Mouse (Mus musculus): ENCODE results near the gene P2ry12.

The P2ry12 gene

GRCm38 (mm10) chr3:59262704-59263103 is at the start of gene P2ry12:
TSS of gene P2ry12 (minus strand) at chr3:59262871.
- ATAC-seq (ENCODE audit: insufficient number of reproducible peaks, low FRiP score, low TSS enrichment) = no peak

DNA sequence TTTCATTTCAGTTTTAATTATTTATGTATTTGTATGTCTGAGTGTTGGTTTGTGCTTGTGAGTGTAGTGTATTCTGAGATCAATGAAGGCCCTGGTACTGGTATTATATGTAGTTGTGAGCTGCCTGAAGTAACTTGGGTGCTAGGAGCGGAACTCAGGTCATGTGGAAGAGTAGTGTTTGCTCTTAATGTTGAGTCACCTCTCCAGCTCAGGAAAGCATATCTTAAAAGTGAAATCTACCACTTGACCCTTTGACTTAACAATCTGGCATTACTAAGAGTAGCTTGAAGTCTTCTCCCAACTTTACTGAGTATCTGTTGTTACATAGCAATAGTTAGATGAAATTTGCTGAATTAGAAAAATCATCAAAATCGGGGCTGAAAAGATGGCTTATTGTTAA is 42.8 kb upstream of the P2ry12 start:
- no peak for ATAC-seq (ENCODE audit: insufficient number of reproducible peaks, low FRiP score, low TSS enrichment)

- ATAC-seq (ENCODE audit: insufficient number of reproducible peaks, low FRiP score, low TSS enrichment) = no peak
Measured at GRCm38 (mm10) chr3:59304944-59305343, 42.3 kb upstream of the P2ry12 start.

DNA sequence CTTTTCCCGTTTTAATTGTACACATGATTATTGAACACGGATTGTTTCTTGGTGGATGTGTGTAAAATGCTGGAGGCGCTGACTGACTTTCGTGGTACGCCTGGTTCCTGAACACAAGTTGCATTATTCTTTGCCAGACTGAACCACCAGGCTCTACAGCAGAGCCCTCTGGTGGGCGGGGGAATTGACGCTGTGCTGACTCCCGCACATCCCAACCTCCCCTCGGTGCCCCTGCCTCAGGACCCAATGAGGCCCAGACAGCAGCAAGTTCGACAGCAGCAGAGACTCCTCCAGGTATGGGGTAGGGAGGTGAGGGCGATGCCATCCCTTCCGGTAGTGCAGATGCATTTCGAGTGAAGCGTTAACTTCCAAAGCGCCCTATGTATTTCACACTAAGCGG is 35.0 kb upstream of the P2ry12 start:
- peak; percentile 36; the same call in 1 of the 2 replicates for ATAC-seq (ENCODE audit: insufficient number of reproducible peaks, low FRiP score, low TSS enrichment)

DNA sequence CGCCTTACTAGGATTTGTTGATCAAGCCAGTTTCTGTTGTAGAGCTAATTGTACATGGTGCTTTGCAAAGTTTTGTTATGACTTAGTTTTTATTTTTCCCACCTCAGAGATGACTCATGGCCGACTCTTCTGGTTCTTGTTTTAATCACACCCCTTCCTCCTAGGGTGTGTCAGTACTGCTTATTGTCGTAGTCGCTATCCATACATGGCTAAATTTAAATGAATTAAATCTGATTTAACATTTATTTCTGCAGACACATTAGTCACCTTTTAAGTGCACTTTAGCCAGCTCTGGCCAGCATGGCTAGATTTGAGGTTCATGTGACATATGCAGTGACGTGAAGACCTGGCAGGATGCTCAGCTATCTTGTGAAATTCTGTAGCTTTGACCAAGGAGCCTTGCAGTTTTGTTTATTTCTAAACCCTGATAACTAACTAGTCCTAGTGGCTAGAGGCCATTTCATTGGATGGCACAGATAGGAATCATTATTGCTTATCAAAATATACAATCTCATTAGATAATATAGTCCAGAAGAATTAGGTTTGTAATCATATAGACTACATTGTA is 34.0 kb upstream of the P2ry12 start:
- ATAC-seq (ENCODE audit: insufficient number of reproducible peaks, low FRiP score, low TSS enrichment) = no peak

- no peak for ATAC-seq (ENCODE audit: insufficient number of reproducible peaks, low FRiP score, low TSS enrichment)
Measured at GRCm38 (mm10) chr3:59295699-59296562, 33.3 kb upstream of the P2ry12 start.

GRCm38 (mm10) chr3:59293437-59294199 is 30.9 kb upstream of the P2ry12 start:
- no peak for ATAC-seq (ENCODE audit: insufficient number of reproducible peaks, low FRiP score, low TSS enrichment)

GRCm38 (mm10) chr3:59290551-59290950 is 27.9 kb upstream of the P2ry12 start:
- ATAC-seq (ENCODE audit: insufficient number of reproducible peaks, low FRiP score, low TSS enrichment) = no peak

- no peak for ATAC-seq (ENCODE audit: insufficient number of reproducible peaks, low FRiP score, low TSS enrichment)
Measured at GRCm38 (mm10) chr3:59278620-59279019, 15.9 kb upstream of the P2ry12 start.

DNA sequence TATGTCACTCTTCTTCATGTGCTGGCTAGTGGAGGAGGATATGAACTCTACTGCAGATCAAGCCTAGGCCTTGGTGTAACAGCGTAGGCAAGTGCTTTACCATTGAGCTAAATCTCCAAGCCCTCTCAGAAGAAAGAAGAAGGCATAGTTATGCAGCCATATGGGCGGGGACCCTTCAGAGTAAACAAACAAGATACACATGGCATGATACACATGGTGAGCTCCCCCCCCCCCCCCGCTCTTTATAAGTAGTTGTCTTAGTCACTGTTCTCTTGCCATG is 15.5 kb upstream of the P2ry12 start:
- no peak for ATAC-seq (ENCODE audit: insufficient number of reproducible peaks, low FRiP score, low TSS enrichment)

DNA sequence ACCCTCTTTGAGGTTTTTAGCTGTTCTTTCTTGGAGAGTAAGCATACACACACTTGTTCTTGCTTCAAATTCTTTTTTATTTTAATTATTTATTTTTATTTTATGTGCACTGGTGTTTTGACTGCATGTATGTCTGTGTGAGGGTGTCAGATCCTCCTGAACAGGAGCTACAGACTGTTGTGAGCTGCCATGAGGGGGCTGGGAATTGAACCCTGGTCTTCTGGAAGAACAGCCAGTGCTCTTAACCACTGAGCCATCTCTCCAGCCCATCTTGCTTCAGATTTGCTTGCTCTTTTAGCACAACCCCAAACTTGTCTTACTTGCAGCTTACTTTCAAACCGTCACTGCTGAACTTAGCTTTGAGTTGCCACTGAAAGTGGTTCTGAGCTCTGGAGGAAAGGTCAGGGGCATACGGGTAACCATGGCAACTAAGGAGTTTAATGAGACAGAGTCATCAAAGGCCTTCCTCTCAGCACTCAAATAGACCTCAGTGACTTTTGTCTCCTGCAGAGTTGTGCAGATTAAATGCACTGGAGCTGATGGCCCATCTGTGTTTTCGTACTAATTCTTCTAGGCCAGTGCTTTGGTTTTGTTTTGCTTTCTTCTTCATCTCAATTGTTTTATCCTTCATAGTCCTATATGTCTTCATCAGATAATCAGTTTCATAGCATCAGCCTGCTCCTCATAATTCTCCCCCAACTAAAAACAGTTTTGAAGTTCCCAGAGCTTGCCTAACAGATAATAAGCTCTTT is 15.0 kb upstream of the P2ry12 start:
- ATAC-seq (ENCODE audit: insufficient number of reproducible peaks, low FRiP score, low TSS enrichment) = no peak

- peak; percentile 45; the same call in 1 of the 2 replicates for ATAC-seq (ENCODE audit: insufficient number of reproducible peaks, low FRiP score, low TSS enrichment)
Measured at GRCm38 (mm10) chr3:59270811-59271210, 8.1 kb upstream of the P2ry12 start.

DNA sequence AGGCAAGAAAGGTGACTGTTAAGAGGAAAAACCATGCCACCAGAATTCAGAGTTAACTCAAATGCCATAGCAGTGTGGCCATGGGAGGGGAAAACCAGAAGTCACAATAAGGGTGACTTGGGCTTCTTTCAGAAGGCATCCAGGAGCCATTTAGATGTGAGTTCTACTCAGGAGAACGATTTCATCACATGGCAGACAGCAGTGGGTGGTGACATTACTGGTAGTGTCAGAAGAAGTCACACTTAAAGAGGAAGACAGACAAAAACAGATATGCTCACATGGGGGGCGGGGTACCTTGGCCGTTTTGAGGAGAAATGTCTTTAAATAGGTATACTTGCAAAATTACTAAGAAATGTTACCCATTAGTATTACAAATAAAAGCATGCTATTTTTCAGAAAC is 1.3 kb upstream of the P2ry12 start:
- ATAC-seq (ENCODE audit: insufficient number of reproducible peaks, low FRiP score, low TSS enrichment) = no peak

DNA sequence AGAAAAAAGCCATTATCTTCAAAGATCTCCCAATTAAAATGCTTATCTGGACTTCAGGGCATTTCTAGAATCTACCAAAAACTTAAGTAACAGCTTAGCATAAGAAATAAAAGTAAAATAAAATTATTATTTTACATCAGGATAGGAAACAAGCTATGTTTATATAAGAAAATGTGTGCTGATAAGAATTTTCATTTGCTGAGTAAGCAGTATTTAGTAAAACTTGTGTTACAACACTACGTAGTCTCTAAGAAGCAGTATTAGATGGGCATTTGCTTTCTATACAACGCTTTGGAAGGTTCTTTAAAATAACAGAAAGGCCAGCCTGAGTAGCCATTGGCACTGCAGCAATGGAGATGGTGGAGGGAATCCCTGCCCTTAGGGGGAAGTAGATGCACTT is 746 bp upstream of the P2ry12 start:
- ATAC-seq (ENCODE audit: insufficient number of reproducible peaks, low FRiP score, low TSS enrichment) = no peak

DNA sequence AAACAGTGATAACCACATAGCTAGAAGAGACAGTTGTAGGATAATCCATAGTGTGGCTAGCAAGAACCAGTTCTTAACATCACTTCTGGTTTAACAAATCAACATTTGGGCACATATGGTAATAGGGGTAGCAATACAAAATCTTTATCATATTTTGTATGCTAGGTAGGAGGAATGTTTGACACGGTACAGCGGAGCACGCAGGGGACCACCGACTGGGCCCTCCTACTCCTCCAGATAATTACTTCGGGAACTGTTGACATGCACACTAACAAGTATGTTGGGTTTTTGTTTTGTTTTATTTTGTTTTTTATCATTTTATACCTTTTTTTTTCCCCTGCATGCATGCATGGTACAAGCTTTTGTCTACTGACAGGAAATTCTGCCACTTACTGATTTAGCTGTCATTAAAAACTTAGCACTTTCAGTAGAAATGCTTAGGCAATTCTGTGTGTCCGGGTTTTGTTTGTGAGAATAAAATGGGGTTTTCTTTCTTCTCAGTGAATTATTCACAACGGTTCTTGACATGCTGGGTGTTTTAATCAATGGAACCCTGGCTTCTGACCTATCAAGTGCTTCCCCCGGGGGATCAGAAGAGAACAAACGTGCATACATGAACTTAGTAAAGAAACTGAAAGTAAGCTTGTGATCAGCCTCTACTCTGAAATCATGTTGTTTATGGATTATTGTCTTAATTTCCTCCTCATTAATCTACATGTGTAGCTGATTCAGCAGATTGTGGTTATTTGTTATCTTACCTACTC is 780 bp downstream of the P2ry12 start:
- no peak for ATAC-seq (ENCODE audit: insufficient number of reproducible peaks, low FRiP score, low TSS enrichment)

- ATAC-seq (ENCODE audit: insufficient number of reproducible peaks, low FRiP score, low TSS enrichment) = peak; percentile 45; the same call in 1 of the 2 replicates
Measured at GRCm38 (mm10) chr3:59260745-59261144, 1.9 kb downstream of the P2ry12 start.

DNA sequence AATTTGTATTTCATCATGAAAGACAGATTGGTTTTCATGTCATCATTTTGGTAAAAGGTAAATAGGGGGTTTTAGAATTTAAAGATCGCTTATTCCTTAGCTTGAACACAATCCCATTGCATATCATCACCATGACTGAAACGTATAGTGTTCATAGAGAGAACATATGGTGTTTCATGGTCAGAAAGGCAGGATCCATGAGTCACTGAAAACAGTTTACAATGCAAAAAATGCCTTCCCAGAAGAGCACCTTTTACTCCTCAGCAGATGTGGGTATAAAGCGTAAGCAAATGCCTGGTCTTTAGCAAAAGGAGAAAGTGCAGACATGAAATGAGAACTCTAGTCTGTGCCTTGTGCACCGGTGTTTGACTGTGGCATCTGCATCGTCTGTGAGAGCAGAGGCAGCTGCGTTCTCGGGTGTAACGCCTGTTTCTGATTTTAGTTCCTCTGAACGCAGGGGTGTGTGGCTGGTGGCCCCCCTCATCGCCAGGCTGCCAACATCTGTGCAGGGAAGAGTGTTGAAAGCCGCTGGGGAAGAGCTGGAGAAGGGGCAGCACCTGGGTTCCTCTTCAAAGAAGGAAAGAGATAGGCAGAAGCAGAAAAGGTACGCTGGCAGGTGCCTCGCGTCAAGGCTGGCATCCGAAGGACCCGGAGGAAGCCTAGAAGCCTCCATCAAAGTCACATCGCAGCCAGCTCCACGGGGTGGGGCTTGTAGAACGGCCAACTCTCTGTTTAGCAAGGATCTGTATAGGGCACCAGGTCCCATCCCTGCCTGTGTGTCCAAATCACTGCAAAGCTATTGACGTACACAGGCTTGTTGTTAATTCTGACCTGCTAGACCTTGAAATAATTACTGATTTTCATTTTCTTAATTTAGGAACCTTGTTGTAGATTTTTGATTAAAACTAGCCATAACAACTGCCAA is 4.7 kb downstream of the P2ry12 start:
- peak; percentile 45; the same call in 1 of the 2 replicates for ATAC-seq (ENCODE audit: insufficient number of reproducible peaks, low FRiP score, low TSS enrichment)

DNA sequence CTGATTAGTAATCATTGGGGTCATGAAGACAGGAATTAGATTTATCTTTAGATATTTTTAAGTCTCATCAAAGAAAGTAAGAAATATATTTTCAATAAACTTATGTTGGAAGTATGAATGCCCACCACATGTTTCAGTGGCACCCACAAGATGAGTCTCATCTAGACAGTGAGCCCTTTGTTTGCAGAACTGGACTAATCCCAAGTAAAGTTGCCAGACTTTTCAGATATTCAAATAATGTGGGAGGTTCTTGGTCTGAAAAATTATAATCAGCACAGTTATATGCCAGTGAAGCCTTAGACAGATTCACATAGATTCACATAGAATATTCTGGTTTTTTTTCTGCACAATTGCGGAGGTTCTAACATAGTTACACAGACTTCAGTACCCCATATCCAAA is 12.2 kb downstream of the P2ry12 start:
- no peak for ATAC-seq (ENCODE audit: insufficient number of reproducible peaks, low FRiP score, low TSS enrichment)

- ATAC-seq (ENCODE audit: insufficient number of reproducible peaks, low FRiP score, low TSS enrichment) = no peak
Measured at GRCm38 (mm10) chr3:59248031-59248430, 14.6 kb downstream of the P2ry12 start.

Measured in cerebellum, adult (tissue).